Mouse (Mus musculus) forebrain, embryonic 13.5 days (tissue): Measurements from ENCODE around the gene Foxa3. TPM values are rescaled to one million over a fixed set of nuclear protein-coding genes. Genes with fewer than 3 reads are reported as not detected.
"Not testable (repeated sequence)": the region's sequence is repeated elsewhere in the genome, so short reads cannot be mapped to it uniquely, and the experiment has no call there.

Source experiments
- ATAC-seq: fragments of 200-750 bp; cut with Nextera tagmentation; 2 replicates; pipeline ENCODE4 v1.8.0; 2017
- H3K27ac ChIP-seq: fragments of 300-500 bp; sonication (generic); 2 replicates; pipeline ENCODE4 v1.5.1; 2015; ENCODE audit warnings: inconsistent platforms, mild to moderate bottlenecking, moderate library complexity
- H3K27me3 ChIP-seq: fragments of 300-500 bp; sonication (generic); 2 replicates; pipeline ENCODE4 v1.6.1; 2015; ENCODE audit warnings: mild to moderate bottlenecking, inconsistent platforms
- H3K36me3 ChIP-seq: fragments of 300-500 bp; sonication (generic); 2 replicates; pipeline ENCODE4 v1.6.1; 2015; ENCODE audit warnings: mild to moderate bottlenecking, inconsistent platforms; ENCODE audit not compliant: poor library complexity, severe bottlenecking
- H3K4me1 ChIP-seq: fragments of 300-500 bp; sonication (generic); 2 replicates; pipeline ENCODE4 v1.6.1; 2015; ENCODE audit warnings: inconsistent platforms
- H3K4me2 ChIP-seq: fragments of 300-500 bp; sonication (generic); 2 replicates; pipeline ENCODE4 v1.6.1; 2015; ENCODE audit warnings: inconsistent platforms, mild to moderate bottlenecking, moderate library complexity
- H3K4me3 ChIP-seq: fragments of 300-500 bp; sonication (generic); 2 replicates; pipeline ENCODE4 v1.5.1; 2015; ENCODE audit warnings: mild to moderate bottlenecking, inconsistent platforms
- H3K9ac ChIP-seq: fragments of 300-500 bp; sonication (generic); 2 replicates; pipeline ENCODE4 v1.6.1; 2015; ENCODE audit warnings: mild to moderate bottlenecking, inconsistent platforms
- H3K9me3 ChIP-seq: fragments of 300-500 bp; sonication (generic); replicated peaks from 2 replicates; pipeline ENCODE4 v1.6.1; 2016; ENCODE audit warnings: inconsistent platforms
- WGBS: fragments of 180-500 bp; shearing (Covaris S2); methylation state at CpG from one replicate; pipeline ENCODE4 v1.1.7; 2015; 5-methylcytosine and 5-hydroxymethylcytosine counted together
- polyA plus RNA-seq: library from polyadenylated mRNA; unstranded; fragments of >200 nt; fragmentation: Nextera tagmentation; extraction: Ambion mirVana; gene quantifications from 2 replicates; pipeline ENCODE4 v1.2.1, GENCODE M21; 2015

The Foxa3 gene
- not detected in 2 replicates for polyA plus RNA-seq

GRCm38 (mm10) chr7:19023357-19023814 is at the start of gene Foxa3:
TSS of gene Foxa3 (minus strand) at chr7:19023538.
- Histone ChIP-seq H3K27me3 (peaks cover 43% of the 10 kb centered on the region), H3K4me2 (peak within 1 kb of the TSS; percentile 92), H3K36me3 (peaks cover under 1% of the 10 kb centered on the region; the same call in 1 of the 2 replicates), H3K4me3 (peak within 1 kb of the TSS; percentile 95), H3K9me3 (no peaks in the 10 kb centered on the region), H3K9ac (peak within 1 kb of the TSS; percentile 92), H3K27ac (0 out of 2 replicates have a peak within 1 kb of the TSS, but pooled peaks have one; percentile 48), H3K4me1 (peaks cover 18% of the 10 kb centered on the region)
- WGBS: 6% methylated on average over 30 of the region's 30 CpGs
- peak; percentile 7; the same call in 1 of the 2 replicates for ATAC-seq

- not testable (repeated sequence) for H3K4me1 ChIP-seq, H3K27ac ChIP-seq, ATAC-seq, H3K36me3 ChIP-seq, H3K9me3 ChIP-seq, H3K9ac ChIP-seq, H3K4me3 ChIP-seq, H3K4me2 ChIP-seq
- H3K27me3 ChIP-seq: peaks cover 13% of the 10 kb centered on the region
- 57% methylated on average over 3 of the region's 3 CpGs for WGBS
Measured at GRCm38 (mm10) chr7:19071024-19071423, 47.7 kb upstream of the Foxa3 start.

- H3K27ac ChIP-seq: no peak overlapping the region
- H3K9ac ChIP-seq: no peak overlapping the region
- H3K4me3 ChIP-seq: no peak overlapping the region
- peaks cover 28% of the 10 kb centered on the region for H3K27me3 ChIP-seq
- 51% methylated on average over 3 of the region's 3 CpGs for WGBS
- no peaks in the 10 kb centered on the region for H3K4me1 ChIP-seq
- ATAC-seq: no peak
- H3K9me3 ChIP-seq: no peaks in the 10 kb centered on the region
- no peak overlapping the region for H3K4me2 ChIP-seq
- no peaks in the 10 kb centered on the region for H3K36me3 ChIP-seq
Measured at GRCm38 (mm10) chr7:19069500-19069899, 46.2 kb upstream of the Foxa3 start.

- no peak overlapping the region for H3K4me2 ChIP-seq
- no peaks in the 10 kb centered on the region for H3K4me1 ChIP-seq
- H3K9ac ChIP-seq: no peak overlapping the region
- WGBS: 7% methylated on average over 2 of the region's 2 CpGs
- H3K4me3 ChIP-seq: no peak overlapping the region
- H3K27me3 ChIP-seq: peaks cover 31% of the 10 kb centered on the region
- no peak for ATAC-seq
- H3K9me3 ChIP-seq: no peaks in the 10 kb centered on the region
- H3K27ac ChIP-seq: no peak overlapping the region
- no peaks in the 10 kb centered on the region for H3K36me3 ChIP-seq
Measured at GRCm38 (mm10) chr7:19068707-19069106, 45.4 kb upstream of the Foxa3 start.

GRCm38 (mm10) chr7:19067935-19068334 is 44.6 kb upstream of the Foxa3 start:
- WGBS: 69% methylated on average over 14 of the region's 14 CpGs
- no peak overlapping the region for H3K4me3 ChIP-seq
- no peak overlapping the region for H3K4me2 ChIP-seq
- no peaks in the 10 kb centered on the region for H3K36me3 ChIP-seq
- H3K9ac ChIP-seq: no peak overlapping the region
- H3K4me1 ChIP-seq: no peaks in the 10 kb centered on the region
- H3K27ac ChIP-seq: no peak overlapping the region
- H3K27me3 ChIP-seq: peaks cover 31% of the 10 kb centered on the region
- no peaks in the 10 kb centered on the region for H3K9me3 ChIP-seq
- no peak for ATAC-seq

GRCm38 (mm10) chr7:19067063-19067462 is 43.7 kb upstream of the Foxa3 start:
- no peak overlapping the region for H3K4me3 ChIP-seq
- 53% methylated on average over 14 of the region's 14 CpGs for WGBS
- H3K36me3 ChIP-seq: no peaks in the 10 kb centered on the region

GRCm38 (mm10) chr7:19065896-19066295 is 42.6 kb upstream of the Foxa3 start:
- Histone ChIP-seq H3K27ac (no peak overlapping the region), H3K36me3 (no peaks in the 10 kb centered on the region), H3K4me1 (no peaks in the 10 kb centered on the region), H3K9ac (no peak overlapping the region), H3K27me3 (peaks cover 31% of the 10 kb centered on the region), H3K4me2 (no peak overlapping the region), H3K4me3 (no peak overlapping the region), H3K9me3 (no peaks in the 10 kb centered on the region)
- ATAC-seq: no peak
- 53% methylated on average over 13 of the region's 13 CpGs for WGBS

More at GRCm38 (mm10) chr7:19067063-19067462, 43.7 kb upstream of the Foxa3 start:
- no peak for ATAC-seq
- Histone ChIP-seq H3K27me3 (peaks cover 31% of the 10 kb centered on the region), H3K4me2 (no peak overlapping the region), H3K27ac (no peak overlapping the region), H3K4me1 (no peaks in the 10 kb centered on the region), H3K9me3 (no peaks in the 10 kb centered on the region), H3K9ac (no peak overlapping the region)

- Histone ChIP-seq H3K4me3 (no peak overlapping the region), H3K9me3 (no peaks in the 10 kb centered on the region), H3K27ac (no peak overlapping the region), H3K36me3 (peaks cover 6% of the 10 kb centered on the region), H3K27me3 (no peaks in the 10 kb centered on the region), H3K4me2 (no peak overlapping the region), H3K9ac (no peak overlapping the region), H3K4me1 (peaks cover 12% of the 10 kb centered on the region)
- 90% methylated on average over 10 of the region's 10 CpGs for WGBS
- ATAC-seq: no peak
Measured at GRCm38 (mm10) chr7:19057405-19057804, 34.1 kb upstream of the Foxa3 start.

GRCm38 (mm10) chr7:19055108-19055507 is 31.8 kb upstream of the Foxa3 start:
- peaks cover 12% of the 10 kb centered on the region for H3K4me1 ChIP-seq
- no peak for ATAC-seq
- no peak overlapping the region for H3K4me3 ChIP-seq
- 96% methylated on average over 8 of the region's 8 CpGs for WGBS
- H3K27ac ChIP-seq: no peak overlapping the region
- no peak overlapping the region for H3K4me2 ChIP-seq
- peaks cover 29% of the 10 kb centered on the region for H3K36me3 ChIP-seq
- H3K27me3 ChIP-seq: no peaks in the 10 kb centered on the region
- H3K9ac ChIP-seq: 0 out of 2 replicates have a peak overlapping the region, but pooled peaks have one; percentile 5
- H3K9me3 ChIP-seq: no peaks in the 10 kb centered on the region

GRCm38 (mm10) chr7:19054777-19055076 is 31.4 kb upstream of the Foxa3 start:
- Histone ChIP-seq H3K9me3 (no peaks in the 10 kb centered on the region), H3K9ac (peak overlapping the region; percentile 5; the same call in 1 of the 2 replicates), H3K27ac (no peak overlapping the region), H3K4me2 (peak overlapping the region; percentile 52), H3K27me3 (no peaks in the 10 kb centered on the region), H3K36me3 (peaks cover 33% of the 10 kb centered on the region), H3K4me1 (peaks cover 12% of the 10 kb centered on the region), H3K4me3 (peak overlapping the region; percentile 26)
- peak; percentile 42 for ATAC-seq
- WGBS: 66% methylated on average over 9 of the region's 9 CpGs

- no peaks in the 10 kb centered on the region for H3K9me3 ChIP-seq
- H3K4me2 ChIP-seq: peak within 1 kb of the TSS; percentile 52
- peaks cover 38% of the 10 kb centered on the region for H3K36me3 ChIP-seq
- peak within 1 kb of the TSS; percentile 5; the same call in 1 of the 2 replicates for H3K9ac ChIP-seq
- 27% methylated on average over 32 of the region's 33 CpGs for WGBS
- H3K27me3 ChIP-seq: no peaks in the 10 kb centered on the region
- 0 out of 2 replicates have a peak within 1 kb of the TSS, but pooled peaks have one; percentile 0 for H3K27ac ChIP-seq
- ATAC-seq: peak; percentile 65
- H3K4me1 ChIP-seq: peaks cover 12% of the 10 kb centered on the region
- peak within 1 kb of the TSS; percentile 26 for H3K4me3 ChIP-seq
Measured at GRCm38 (mm10) chr7:19054047-19054776, 30.9 kb upstream of the Foxa3 start, which contains the start of gene Rsph6a. TSS of gene Rsph6a (plus strand) at chr7:19054690.

GRCm38 (mm10) chr7:19053136-19053532 is 29.8 kb upstream of the Foxa3 start:
- H3K4me1 ChIP-seq: peaks cover 12% of the 10 kb centered on the region
- H3K9me3 ChIP-seq: no peaks in the 10 kb centered on the region
- no peak overlapping the region for H3K4me3 ChIP-seq
- no peak overlapping the region for H3K9ac ChIP-seq
- H3K36me3 ChIP-seq: peaks cover 49% of the 10 kb centered on the region
- 92% methylated on average over 7 of the region's 7 CpGs for WGBS
- H3K27me3 ChIP-seq: no peaks in the 10 kb centered on the region
- ATAC-seq: no peak
- H3K4me2 ChIP-seq: no peak overlapping the region
- no peak overlapping the region for H3K27ac ChIP-seq
